Mouse (Mus musculus): ENCODE results near the gene Best3. TPM values are rescaled to one million over a fixed set of nuclear protein-coding genes. Genes with fewer than 3 reads are reported as not detected.
A peak's percentile ranks its signal among the peaks of the same experiment; 100 is the strongest.

Best3 gene
- polyA plus RNA-seq, 1 experiment from 2014 or later = not detected

GRCm38 (mm10) chr10:116984836-116985235 lies 1.3 kb upstream of the Best3 start:
- Histone ChIP-seq H3K27ac (no peak overlapping the region), H3K4me3 (no peak overlapping the region), H3K27me3 (ENCODE audit: poor library complexity, severe bottlenecking) (no peaks in the 10 kb centered on the region), H3K4me1 (peaks cover 19% of the 10 kb centered on the region), H3K9me3 (no peaks in the 10 kb centered on the region), H3K36me3 (replicated peaks) (no peaks in the 10 kb centered on the region)
- DNase-seq (ENCODE audit: extremely low spot score, low spot score) = no peak
- 80% methylated on average over 12 of the region's 12 CpGs for WGBS

GRCm38 (mm10) chr10:116993971-116994370 lies 7.9 kb downstream of the Best3 start:
- 94% methylated on average over 8 of the region's 8 CpGs for WGBS

GRCm38 (mm10) chr10:116995162-116995561 lies 9.0 kb downstream of the Best3 start:
- peaks cover 11% of the 10 kb centered on the region; the same call in 1 of the 2 replicates for H3K4me1 ChIP-seq
- WGBS = 80% methylated on average over 5 of the region's 5 CpGs
- no peaks in the 10 kb centered on the region for H3K27me3 ChIP-seq (ENCODE audit: poor library complexity, severe bottlenecking)
- DNase-seq (ENCODE audit: extremely low spot score, low spot score) = no peak
- no peaks in the 10 kb centered on the region for H3K36me3 ChIP-seq (replicated peaks)
- H3K27ac ChIP-seq = no peak overlapping the region
- H3K4me3 ChIP-seq = no peak overlapping the region
- no peaks in the 10 kb centered on the region for H3K9me3 ChIP-seq

More at GRCm38 (mm10) chr10:116993971-116994370, 7.9 kb downstream of the Best3 start:
- DNase-seq (ENCODE audit: extremely low spot score, low spot score) = no peak
- H3K27ac ChIP-seq = no peak overlapping the region
- H3K36me3 ChIP-seq (replicated peaks) = no peaks in the 10 kb centered on the region
- no peak overlapping the region for H3K4me3 ChIP-seq
- H3K4me1 ChIP-seq = peaks cover 11% of the 10 kb centered on the region; the same call in 1 of the 2 replicates
- no peaks in the 10 kb centered on the region for H3K27me3 ChIP-seq (ENCODE audit: poor library complexity, severe bottlenecking)
- H3K9me3 ChIP-seq = no peaks in the 10 kb centered on the region

- no peak for DNase-seq (ENCODE audit: extremely low spot score, low spot score)
- H3K36me3 ChIP-seq (replicated peaks) = no peaks in the 10 kb centered on the region
- no peak overlapping the region for H3K4me3 ChIP-seq
- no peaks in the 10 kb centered on the region for H3K27me3 ChIP-seq (ENCODE audit: poor library complexity, severe bottlenecking)
- 74% methylated on average over 6 of the region's 6 CpGs for WGBS
- H3K9me3 ChIP-seq = no peaks in the 10 kb centered on the region
- peaks cover 11% of the 10 kb centered on the region; the same call in 1 of the 2 replicates for H3K4me1 ChIP-seq
- H3K27ac ChIP-seq = 0 out of 2 replicates have a peak overlapping the region, but pooled peaks have one; percentile 44
These were observed 9.6 kb downstream of the Best3 start for GRCm38 (mm10) chr10:116995584-116996235.

- Histone ChIP-seq H3K9me3 (no peaks in the 10 kb centered on the region), H3K4me3 (no peak overlapping the region), H3K27me3 (ENCODE audit: poor library complexity, severe bottlenecking) (no peaks in the 10 kb centered on the region), H3K4me1 (peaks cover 11% of the 10 kb centered on the region; the same call in 1 of the 2 replicates), H3K27ac (0 out of 2 replicates have a peak overlapping the region, but pooled peaks have one; percentile 44), H3K36me3 (replicated peaks) (no peaks in the 10 kb centered on the region)
- 73% methylated on average over 6 of the region's 6 CpGs for WGBS
- no peak for DNase-seq (ENCODE audit: extremely low spot score, low spot score)
These were observed 10.1 kb downstream of the Best3 start for GRCm38 (mm10) chr10:116996236-116996600.

- Histone ChIP-seq H3K4me3 (no peak overlapping the region), H3K9me3 (no peaks in the 10 kb centered on the region), H3K27ac (no peak overlapping the region), H3K36me3 (replicated peaks) (no peaks in the 10 kb centered on the region), H3K4me1 (peaks cover 9% of the 10 kb centered on the region; the same call in 1 of the 2 replicates), H3K27me3 (ENCODE audit: poor library complexity, severe bottlenecking) (no peaks in the 10 kb centered on the region)
- WGBS = 90% methylated on average over 17 of the region's 17 CpGs
- no peak for DNase-seq (ENCODE audit: extremely low spot score, low spot score)
These were observed 12.8 kb downstream of the Best3 start for GRCm38 (mm10) chr10:116998716-116999455.

GRCm38 (mm10) chr10:117000975-117001374 lies 14.9 kb downstream of the Best3 start:
- WGBS = 81% methylated on average over 12 of the region's 12 CpGs
- Histone ChIP-seq H3K9me3 (no peaks in the 10 kb centered on the region), H3K27ac (no peak overlapping the region), H3K4me3 (no peak overlapping the region), H3K27me3 (ENCODE audit: poor library complexity, severe bottlenecking) (no peaks in the 10 kb centered on the region), H3K4me1 (peaks cover 4% of the 10 kb centered on the region; the same call in 1 of the 2 replicates), H3K36me3 (replicated peaks) (no peaks in the 10 kb centered on the region)
- no peak for DNase-seq (ENCODE audit: extremely low spot score, low spot score)

- DNase-seq (ENCODE audit: extremely low spot score, low spot score) = no peak
- no peak overlapping the region for H3K4me3 ChIP-seq
- H3K9me3 ChIP-seq = no peaks in the 10 kb centered on the region
- no peaks in the 10 kb centered on the region for H3K36me3 ChIP-seq (replicated peaks)
- H3K27me3 ChIP-seq (ENCODE audit: poor library complexity, severe bottlenecking) = no peaks in the 10 kb centered on the region
- no peaks in the 10 kb centered on the region for H3K4me1 ChIP-seq
- no peak overlapping the region for H3K27ac ChIP-seq
- 86% methylated on average over 5 of the region's 5 CpGs for WGBS
These were observed 18.6 kb downstream of the Best3 start for GRCm38 (mm10) chr10:117004695-117005094.

- Histone ChIP-seq H3K27ac (no peak overlapping the region), H3K4me1 (0 out of 2 replicates have a peak, but pooled peaks cover under 1% of the 10 kb centered on the region), H3K9me3 (no peaks in the 10 kb centered on the region), H3K36me3 (replicated peaks) (no peaks in the 10 kb centered on the region), H3K27me3 (ENCODE audit: poor library complexity, severe bottlenecking) (no peaks in the 10 kb centered on the region), H3K4me3 (no peak overlapping the region)
- DNase-seq (ENCODE audit: extremely low spot score, low spot score) = no peak
- 87% methylated on average over 12 of the region's 12 CpGs for WGBS
These were observed 19.8 kb downstream of the Best3 start for GRCm38 (mm10) chr10:117005707-117006464.

GRCm38 (mm10) chr10:117009691-117010090 lies 23.6 kb downstream of the Best3 start:
- 93% methylated on average over 6 of the region's 6 CpGs for WGBS
- no peaks in the 10 kb centered on the region for H3K36me3 ChIP-seq (replicated peaks)
- no peaks in the 10 kb centered on the region for H3K9me3 ChIP-seq
- peaks cover 6% of the 10 kb centered on the region; the same call in 1 of the 2 replicates for H3K4me1 ChIP-seq
- 0 out of 2 replicates have a peak, but pooled peaks cover under 1% of the 10 kb centered on the region for H3K27me3 ChIP-seq (ENCODE audit: poor library complexity, severe bottlenecking)
- no peak for DNase-seq (ENCODE audit: extremely low spot score, low spot score)
- H3K4me3 ChIP-seq = no peak overlapping the region
- no peak overlapping the region for H3K27ac ChIP-seq

GRCm38 (mm10) chr10:117011047-117011446 lies 24.9 kb downstream of the Best3 start:
- no peak for DNase-seq (ENCODE audit: extremely low spot score, low spot score)
- Histone ChIP-seq H3K27me3 (ENCODE audit: poor library complexity, severe bottlenecking) (peaks cover 6% of the 10 kb centered on the region; the same call in 1 of the 2 replicates), H3K27ac (no peak overlapping the region), H3K9me3 (no peaks in the 10 kb centered on the region), H3K4me3 (no peak overlapping the region), H3K36me3 (replicated peaks) (no peaks in the 10 kb centered on the region), H3K4me1 (peaks cover 6% of the 10 kb centered on the region; the same call in 1 of the 2 replicates)
- WGBS = 51% methylated on average over 8 of the region's 8 CpGs

GRCm38 (mm10) chr10:117013689-117014390 lies 27.7 kb downstream of the Best3 start:
- no peak overlapping the region for H3K4me3 ChIP-seq
- peaks cover 6% of the 10 kb centered on the region; the same call in 1 of the 2 replicates for H3K27me3 ChIP-seq (ENCODE audit: poor library complexity, severe bottlenecking)
- WGBS = 60% methylated on average over 12 of the region's 12 CpGs
- no peaks in the 10 kb centered on the region for H3K9me3 ChIP-seq
- no peak for DNase-seq (ENCODE audit: extremely low spot score, low spot score)
- H3K4me1 ChIP-seq = peaks cover 19% of the 10 kb centered on the region
- H3K36me3 ChIP-seq (replicated peaks) = no peaks in the 10 kb centered on the region
- no peak overlapping the region for H3K27ac ChIP-seq

Measured in forebrain, embryonic 10.5 days (tissue).